ENCODE assay signal across 22 mouse cellular contexts in genomic region chr9:63876023-63876422, GRCm38 (mm10).
DNase-seq lines count a peak whose midpoint lies in the region; ATAC-seq and TF ChIP-seq lines count a peak whose summit lies in the region.
"Had no signal": no experiment of that assay in that cellular context is flagged by ENCODE, and none has a peak within 500 bp of the region (broad histone marks: within the 10 kb centered on the region; RNA-seq: fewer than 3 reads in every experiment).

No protein-coding gene starts in this region.

- WGBS in intestine, embryonic 14.5 days = 91% methylated on average over 12 of the region's 12 CpGs
- 95% methylated on average over 12 of the region's 12 CpGs for WGBS in intestine, postnatal 0 days
- WGBS in neural tube, embryonic 13.5 days = 69% methylated on average over 12 of the region's 12 CpGs
- WGBS in hindbrain, postnatal 0 days = 75% methylated on average over 12 of the region's 12 CpGs

- no peaks in the 10 kb centered on the region for H3K27me3 ChIP-seq in intestine, embryonic 14.5 days (replicated peaks; ENCODE audit: control insufficient read depth, insufficient read depth, low read length)
- H3K27me3 ChIP-seq in intestine, postnatal 0 days (replicated peaks; ENCODE audit: control insufficient read depth, insufficient read depth, low read length) = no peaks in the 10 kb centered on the region
- H3K27me3 ChIP-seq in neural tube, embryonic 13.5 days = peaks cover 29% of the 10 kb centered on the region
- no peaks in the 10 kb centered on the region for H3K27me3 ChIP-seq in hindbrain, postnatal 0 days (ENCODE audit: insufficient read depth, low read length)
- H3K27me3 ChIP-seq: heart, embryonic 15.5 days; liver, embryonic 12.5 days had no signal

- H3K36me3 ChIP-seq in intestine, embryonic 14.5 days (ENCODE audit: control insufficient read depth, insufficient read depth, low read length) = no peaks in the 10 kb centered on the region
- no peaks in the 10 kb centered on the region for H3K36me3 ChIP-seq in intestine, postnatal 0 days (ENCODE audit: control insufficient read depth, insufficient read depth)
- H3K36me3 ChIP-seq in neural tube, embryonic 13.5 days = no peaks in the 10 kb centered on the region
- no peaks in the 10 kb centered on the region for H3K36me3 ChIP-seq in hindbrain, postnatal 0 days (ENCODE audit: insufficient read depth, low read length)
- H3K36me3 ChIP-seq: G1E; heart, embryonic 15.5 days; liver, embryonic 12.5 days had no signal

- no peak for TF ChIP-seq CTCF in intestine, postnatal 0 days (IDR thresholded peaks at IDR 0.05; ENCODE audit: low read depth)
- no peak for TF ChIP-seq CTCF in hindbrain, postnatal 0 days (IDR thresholded peaks at IDR 0.05; ENCODE audit: low read depth)

- H3K4me2 ChIP-seq in intestine, embryonic 14.5 days (ENCODE audit: low read length) = peak overlapping the region; percentile 43
- no peak overlapping the region for H3K4me2 ChIP-seq in intestine, postnatal 0 days (replicated peaks; ENCODE audit: low read depth)
- peak overlapping the region; percentile 20 for H3K4me2 ChIP-seq in neural tube, embryonic 13.5 days
- H3K4me2 ChIP-seq in hindbrain, postnatal 0 days (ENCODE audit: low read depth, low read length) = peak overlapping the region; percentile 13; the same call in 1 of the 2 replicates

- H3K4me1 ChIP-seq in intestine, embryonic 14.5 days (replicated peaks; ENCODE audit: control insufficient read depth, insufficient read depth, low read length) = peaks cover 20% of the 10 kb centered on the region
- H3K4me1 ChIP-seq in intestine, postnatal 0 days (replicated peaks; ENCODE audit: control insufficient read depth, insufficient read depth, low read length) = no peaks in the 10 kb centered on the region
- peaks cover 51% of the 10 kb centered on the region for H3K4me1 ChIP-seq in neural tube, embryonic 13.5 days (replicated peaks)
- H3K4me1 ChIP-seq in hindbrain, postnatal 0 days (ENCODE audit: insufficient read depth, low read length) = peaks cover 2% of the 10 kb centered on the region

- ATAC-seq in intestine, embryonic 14.5 days (replicated peaks; ENCODE audit: low FRiP score, low TSS enrichment, low read depth) = no peak; the same call in 1 of the 2 replicates
- ATAC-seq in intestine, postnatal 0 days = no peak
- no peak for ATAC-seq in neural tube, embryonic 13.5 days (ENCODE audit: low read depth)
- no peak for ATAC-seq in hindbrain, postnatal 0 days
- ATAC-seq: liver, embryonic 12.5 days; midbrain, embryonic 16.5 days had no signal

- no peak for DNase-seq in intestine, embryonic 14.5 days (ENCODE audit: low spot score)
- no peak for DNase-seq in neural tube, embryonic 10.5 days (ENCODE audit: extremely low spot score, low spot score)
- no peak for DNase-seq in hindbrain, postnatal 0 days (ENCODE audit: low spot score)
- no peak for DNase-seq in layer of hippocampus, adult 9-11 months
- DNase-seq in adrenal gland, postnatal 10 days = no peak
- DNase-seq: cerebellum, adult 18-20 months; cerebellum, postnatal 25 days; embryo, embryonic 11 days; gastrocnemius, postnatal 10 days; heart, adult 18-20 months; kidney, adult 18-20 months; layer of hippocampus, postnatal 36 days; lung, adult 2 months; right cerebral cortex, adult 18-20 months; thymus, postnatal 14 days had no signal

- H3K4me3 ChIP-seq in intestine, embryonic 14.5 days (ENCODE audit: low read depth, low read length) = no peak overlapping the region
- no peak overlapping the region for H3K4me3 ChIP-seq in intestine, postnatal 0 days (ENCODE audit: low read depth, low read length)
- H3K4me3 ChIP-seq in neural tube, embryonic 13.5 days = no peak overlapping the region
- no peak overlapping the region for H3K4me3 ChIP-seq in hindbrain, postnatal 0 days (ENCODE audit: low read length)
- H3K4me3 ChIP-seq: liver, embryonic 12.5 days; megakaryocyte, embryonic 14.5 days had no signal

- H3K27ac ChIP-seq in intestine, embryonic 14.5 days (ENCODE audit: low read depth) = no peak overlapping the region
- no peak overlapping the region for H3K27ac ChIP-seq in intestine, postnatal 0 days (ENCODE audit: low read depth, low read length)
- H3K27ac ChIP-seq in neural tube, embryonic 13.5 days (replicated peaks) = peak overlapping the region; percentile 72
- no peak overlapping the region for H3K27ac ChIP-seq in hindbrain, postnatal 0 days
- H3K27ac ChIP-seq: liver, embryonic 12.5 days had no signal

- H3K9ac ChIP-seq in intestine, embryonic 14.5 days (ENCODE audit: low read length) = no peak overlapping the region
- H3K9ac ChIP-seq in intestine, postnatal 0 days (ENCODE audit: low read depth, low read length) = no peak overlapping the region
- H3K9ac ChIP-seq in neural tube, embryonic 13.5 days = no peak overlapping the region
- no peak overlapping the region for H3K9ac ChIP-seq in hindbrain, postnatal 0 days (replicated peaks; ENCODE audit: low read length)
- H3K9ac ChIP-seq: liver, embryonic 12.5 days had no signal

- H3K9me3 ChIP-seq in intestine, embryonic 14.5 days (ENCODE audit: control insufficient read depth, low read length) = no peaks in the 10 kb centered on the region
- H3K9me3 ChIP-seq in intestine, postnatal 0 days (ENCODE audit: control insufficient read depth) = no peaks in the 10 kb centered on the region
- H3K9me3 ChIP-seq in neural tube, embryonic 13.5 days = no peaks in the 10 kb centered on the region
- no peaks in the 10 kb centered on the region for H3K9me3 ChIP-seq in hindbrain, postnatal 0 days (ENCODE audit: low read length)
- H3K9me3 ChIP-seq: G1E; heart, embryonic 15.5 days; liver, embryonic 12.5 days had no signal
